ENCODE assay signal across 8 mouse cellular contexts in the genomic region with DNA sequence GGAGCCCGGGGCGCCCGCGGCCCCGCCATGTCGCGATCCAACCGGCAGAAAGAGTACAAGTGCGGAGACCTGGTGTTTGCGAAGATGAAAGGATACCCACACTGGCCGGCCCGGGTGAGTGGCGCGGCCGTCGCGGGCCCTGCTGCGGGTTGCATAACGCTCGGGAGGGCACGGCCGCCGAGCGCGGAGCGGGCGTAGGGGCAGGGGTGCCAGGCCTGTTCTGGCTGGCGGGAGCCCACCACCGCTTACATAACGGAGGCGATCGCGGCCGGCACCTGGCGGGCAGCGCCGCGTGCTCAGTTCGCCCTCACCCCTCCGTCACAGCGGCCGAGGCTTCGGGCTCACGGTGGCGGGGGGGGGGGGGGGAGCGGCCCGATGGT. TPM values are rescaled to one million over a fixed set of nuclear protein-coding genes. Genes with fewer than 3 reads are reported as not detected.
DNase-seq lines count a peak whose midpoint lies in the region; ATAC-seq and TF ChIP-seq lines count a peak whose summit lies in the region.

No protein-coding gene starts in this region.

- no peak for TF ChIP-seq CTCF in spleen, adult 2 months (IDR thresholded peaks at IDR 0.05; ENCODE audit: extremely low read depth, insufficient read depth, insufficient read length, insufficient replicate concordance)

- H3K4me1 ChIP-seq in spleen, adult 2 months (ENCODE audit: control insufficient read depth, insufficient read depth, insufficient read length) = peaks cover 16% of the 10 kb centered on the region; the same call in 1 of the 2 replicates
- peaks cover 23% of the 10 kb centered on the region for H3K4me1 ChIP-seq in brown adipose tissue, adult 24 weeks (ENCODE audit: control insufficient read depth, insufficient read depth, insufficient read length, low read length)
- H3K4me1 ChIP-seq in forebrain, embryonic 15.5 days = peaks cover 42% of the 10 kb centered on the region
- peaks cover 56% of the 10 kb centered on the region for H3K4me1 ChIP-seq in hindbrain, embryonic 10.5 days (replicated peaks)
- peaks cover 34% of the 10 kb centered on the region for H3K4me1 ChIP-seq in limb, embryonic 14.5 days (ENCODE audit: control insufficient read depth, insufficient read depth, low read length)
- peaks cover 43% of the 10 kb centered on the region for H3K4me1 ChIP-seq in midbrain, embryonic 15.5 days

- H3K9ac ChIP-seq in forebrain, embryonic 15.5 days (replicated peaks) = peak overlapping the region; percentile 96
- H3K9ac ChIP-seq in limb, embryonic 14.5 days (ENCODE audit: low read depth, low read length, severe bottlenecking) = peak overlapping the region; percentile 90
- peak overlapping the region; percentile 97 for H3K9ac ChIP-seq in midbrain, embryonic 15.5 days

- H3K27me3 ChIP-seq in spleen, adult 2 months (ENCODE audit: control insufficient read depth, insufficient read depth, low read length) = no peaks in the 10 kb centered on the region
- H3K27me3 ChIP-seq in forebrain, embryonic 15.5 days = no peaks in the 10 kb centered on the region
- no peaks in the 10 kb centered on the region for H3K27me3 ChIP-seq in hindbrain, embryonic 10.5 days (ENCODE audit: insufficient read depth, poor library complexity, severe bottlenecking)
- no peaks in the 10 kb centered on the region for H3K27me3 ChIP-seq in limb, embryonic 14.5 days (ENCODE audit: control insufficient read depth, insufficient read depth, low read length)
- H3K27me3 ChIP-seq in midbrain, embryonic 15.5 days (replicated peaks) = no peaks in the 10 kb centered on the region

- 1% methylated on average over 39 of the region's 47 CpGs for WGBS in spleen, adult 2 months
- under 1% methylated on average over 27 of the region's 47 CpGs for WGBS in forebrain, embryonic 15.5 days
- under 1% methylated on average over 44 of the region's 47 CpGs for WGBS in hindbrain, embryonic 10.5 days
- 0% methylated on average over 21 of the region's 47 CpGs for WGBS in limb, embryonic 14.5 days
- under 1% methylated on average over 46 of the region's 47 CpGs for WGBS in midbrain, embryonic 15.5 days

- peak in 1 of 2 experiments; percentile 21 for DNase-seq in spleen, adult 2 months (ENCODE audit: low read depth in 1 of 2, low spot score in 2 of 2)
- DNase-seq in spleen, adult 18-20 months = no peak
- DNase-seq in hindbrain, embryonic 10.5 days (ENCODE audit: low spot score) = no peak
- DNase-seq in limb, embryonic 14.5 days (ENCODE audit: low spot score) = no peak
- no peak for DNase-seq in c-Kit-positive CD71-positive TER-119-positive erythroid progenitor cells, embryonic 14.5 days (ENCODE audit: low spot score)

- H3K9me3 ChIP-seq in forebrain, embryonic 15.5 days = no peaks in the 10 kb centered on the region
- H3K9me3 ChIP-seq in hindbrain, embryonic 10.5 days = no peaks in the 10 kb centered on the region
- no peaks in the 10 kb centered on the region for H3K9me3 ChIP-seq in limb, embryonic 14.5 days (ENCODE audit: control insufficient read depth, low read length)
- no peaks in the 10 kb centered on the region for H3K9me3 ChIP-seq in midbrain, embryonic 15.5 days

- H3K4me2 ChIP-seq in forebrain, embryonic 15.5 days (replicated peaks) = peak overlapping the region; percentile 89
- H3K4me2 ChIP-seq in limb, embryonic 14.5 days (replicated peaks; ENCODE audit: low read depth, low read length, severe bottlenecking) = peak overlapping the region; percentile 74
- peak overlapping the region; percentile 89 for H3K4me2 ChIP-seq in midbrain, embryonic 15.5 days

- peak overlapping the region; percentile 96 for H3K4me3 ChIP-seq in spleen, adult 2 months (ENCODE audit: extremely low read depth, insufficient read depth, insufficient read length)
- peak overlapping the region; percentile 87 for H3K4me3 ChIP-seq in brown adipose tissue, adult 24 weeks (ENCODE audit: insufficient read depth, low read depth, low read length)
- H3K4me3 ChIP-seq in forebrain, embryonic 15.5 days = peak overlapping the region; percentile 99
- peak overlapping the region; percentile 97 for H3K4me3 ChIP-seq in hindbrain, embryonic 10.5 days
- H3K4me3 ChIP-seq in limb, embryonic 14.5 days (replicated peaks; ENCODE audit: low read length) = peak overlapping the region; percentile 79
- H3K4me3 ChIP-seq in midbrain, embryonic 15.5 days = peak overlapping the region; percentile 100

- TF ChIP-seq POLR2A in spleen, adult 2 months (IDR thresholded peaks at IDR 0.05; ENCODE audit: low read depth, low read length) = no peak
- TF ChIP-seq POLR2A in limb, embryonic 14.5 days (IDR thresholded peaks at IDR 0.05; ENCODE audit: borderline replicate concordance, extremely low read depth, insufficient read depth, insufficient read length) = no peak

- H3K36me3 ChIP-seq in spleen, adult 2 months (ENCODE audit: control insufficient read depth, insufficient read depth, low read length) = no peaks in the 10 kb centered on the region
- no peaks in the 10 kb centered on the region for H3K36me3 ChIP-seq in forebrain, embryonic 15.5 days
- peaks cover 4% of the 10 kb centered on the region; the same call in 1 of the 2 replicates for H3K36me3 ChIP-seq in hindbrain, embryonic 10.5 days
- no peaks in the 10 kb centered on the region for H3K36me3 ChIP-seq in limb, embryonic 14.5 days (ENCODE audit: control insufficient read depth, insufficient read depth, low read length)
- H3K36me3 ChIP-seq in midbrain, embryonic 15.5 days (replicated peaks) = no peaks in the 10 kb centered on the region

- peak; percentile 42; the same call in 1 of the 2 replicates for ATAC-seq in forebrain, embryonic 15.5 days (replicated peaks)
- ATAC-seq in limb, embryonic 14.5 days (ENCODE audit: low FRiP score, low read depth) = peak; percentile 0; the same call in 1 of the 2 replicates
- ATAC-seq in midbrain, embryonic 15.5 days (replicated peaks) = peak; percentile 66

- H3K27ac ChIP-seq in spleen, adult 2 months (ENCODE audit: insufficient read depth, low read length) = peak overlapping the region; percentile 88
- peak overlapping the region; percentile 91 for H3K27ac ChIP-seq in brown adipose tissue, adult 24 weeks (replicated peaks; ENCODE audit: low read depth, low read length)
- peak overlapping the region; percentile 97 for H3K27ac ChIP-seq in forebrain, embryonic 15.5 days (replicated peaks)
- peak overlapping the region; percentile 99 for H3K27ac ChIP-seq in hindbrain, embryonic 10.5 days
- peak overlapping the region; percentile 96 for H3K27ac ChIP-seq in limb, embryonic 14.5 days (replicated peaks; ENCODE audit: low read depth, low read length)
- peak overlapping the region; percentile 96 for H3K27ac ChIP-seq in midbrain, embryonic 15.5 days

RNA-seq across cellular contexts. Expression of a gene that starts 0.5 kb away (rescaled TPM):
- polyA plus RNA-seq in spleen, adult 2 months (2012; rRNA removed) = 43.6 and 50.0 TPM in 2 replicates
- 178 and 215 TPM in 2 replicates for polyA plus RNA-seq in brown adipose tissue, adult 24 weeks (2012; ENCODE audit: insufficient read depth, insufficient read length, missing spikeins)
- 226 and 235 TPM in 2 replicates for polyA plus RNA-seq in forebrain, embryonic 15.5 days (2015; fragmentation: Nextera tagmentation; extraction: Ambion mirVana)
- 229 TPM in 2 replicates for polyA plus RNA-seq in hindbrain, embryonic 10.5 days (2016; fragmentation: Nextera tagmentation; extraction: Ambion mirVana)
- polyA plus RNA-seq in limb, embryonic 14.5 days (2012; rRNA removed) = 160 and 203 TPM in 2 replicates
- 260 and 268 TPM in 2 replicates for polyA plus RNA-seq in limb, embryonic 14.5 days (2014; fragmentation: Nextera tagmentation; extraction: Ambion mirVana)
- polyA plus RNA-seq in midbrain, embryonic 15.5 days (2015; fragmentation: Nextera tagmentation; extraction: Ambion mirVana) = 173 and 190 TPM in 2 replicates

RNA-seq across cellular contexts. Expression of a gene that starts 12.7 kb away (rescaled TPM):
- 24.3 and 34.6 TPM in 2 replicates for polyA plus RNA-seq in spleen, adult 2 months (2012; rRNA removed)
- polyA plus RNA-seq in brown adipose tissue, adult 24 weeks (2012; ENCODE audit: insufficient read depth, insufficient read length, missing spikeins) = 158 and 172 TPM in 2 replicates
- polyA plus RNA-seq in forebrain, embryonic 15.5 days (2015; fragmentation: Nextera tagmentation; extraction: Ambion mirVana) = 62.7 and 68.2 TPM in 2 replicates
- polyA plus RNA-seq in hindbrain, embryonic 10.5 days (2016; fragmentation: Nextera tagmentation; extraction: Ambion mirVana) = 74.7 and 76.1 TPM in 2 replicates
- polyA plus RNA-seq in limb, embryonic 14.5 days (2012; rRNA removed) = 88.6 and 124 TPM in 2 replicates
- 66.2 and 75.7 TPM in 2 replicates for polyA plus RNA-seq in limb, embryonic 14.5 days (2014; fragmentation: Nextera tagmentation; extraction: Ambion mirVana)
- 51.5 and 55.4 TPM in 2 replicates for polyA plus RNA-seq in midbrain, embryonic 15.5 days (2015; fragmentation: Nextera tagmentation; extraction: Ambion mirVana)

RNA-seq across cellular contexts. Expression of a gene that starts 21.2 kb away (rescaled TPM):
- 23.3 and 23.4 TPM in 2 replicates for polyA plus RNA-seq in spleen, adult 2 months (2012; rRNA removed)
- polyA plus RNA-seq in brown adipose tissue, adult 24 weeks (2012; ENCODE audit: insufficient read depth, insufficient read length, missing spikeins) = 25.6 and 28.7 TPM in 2 replicates
- 16.5 and 17.3 TPM in 2 replicates for polyA plus RNA-seq in forebrain, embryonic 15.5 days (2015; fragmentation: Nextera tagmentation; extraction: Ambion mirVana)
- 18.7 and 19.1 TPM in 2 replicates for polyA plus RNA-seq in hindbrain, embryonic 10.5 days (2016; fragmentation: Nextera tagmentation; extraction: Ambion mirVana)
- 48.5 and 50.6 TPM in 2 replicates for polyA plus RNA-seq in limb, embryonic 14.5 days (2012; rRNA removed)
- polyA plus RNA-seq in limb, embryonic 14.5 days (2014; fragmentation: Nextera tagmentation; extraction: Ambion mirVana) = 15.8 and 16.8 TPM in 2 replicates
- 15.8 and 17.2 TPM in 2 replicates for polyA plus RNA-seq in midbrain, embryonic 15.5 days (2015; fragmentation: Nextera tagmentation; extraction: Ambion mirVana)

RNA-seq across cellular contexts. Expression of a gene that starts 23.5 kb away (rescaled TPM):
- polyA plus RNA-seq in spleen, adult 2 months (2012; rRNA removed) = 14.3 and 17.4 TPM in 2 replicates
- polyA plus RNA-seq in brown adipose tissue, adult 24 weeks (2012; ENCODE audit: insufficient read depth, insufficient read length, missing spikeins) = 6.7 and 7.9 TPM in 2 replicates
- 49.7 and 50.0 TPM in 2 replicates for polyA plus RNA-seq in forebrain, embryonic 15.5 days (2015; fragmentation: Nextera tagmentation; extraction: Ambion mirVana)
- polyA plus RNA-seq in hindbrain, embryonic 10.5 days (2016; fragmentation: Nextera tagmentation; extraction: Ambion mirVana) = 73.3 and 75.7 TPM in 2 replicates
- polyA plus RNA-seq in limb, embryonic 14.5 days (2012; rRNA removed) = 35.7 and 39.7 TPM in 2 replicates
- 26.7 and 27.0 TPM in 2 replicates for polyA plus RNA-seq in limb, embryonic 14.5 days (2014; fragmentation: Nextera tagmentation; extraction: Ambion mirVana)
- 30.5 and 34.9 TPM in 2 replicates for polyA plus RNA-seq in midbrain, embryonic 15.5 days (2015; fragmentation: Nextera tagmentation; extraction: Ambion mirVana)

RNA-seq across cellular contexts. Expression of a gene that starts 23.9 kb away (rescaled TPM):
- polyA plus RNA-seq in spleen, adult 2 months (2012; rRNA removed) = 35.6 and 36.7 TPM in 2 replicates
- 4.5 and 6.7 TPM in 2 replicates for polyA plus RNA-seq in brown adipose tissue, adult 24 weeks (2012; ENCODE audit: insufficient read depth, insufficient read length, missing spikeins)
- 20.1 and 20.2 TPM in 2 replicates for polyA plus RNA-seq in forebrain, embryonic 15.5 days (2015; fragmentation: Nextera tagmentation; extraction: Ambion mirVana)
- polyA plus RNA-seq in hindbrain, embryonic 10.5 days (2016; fragmentation: Nextera tagmentation; extraction: Ambion mirVana) = 18.9 and 20.9 TPM in 2 replicates
- 53.6 and 61.8 TPM in 2 replicates for polyA plus RNA-seq in limb, embryonic 14.5 days (2012; rRNA removed)
- polyA plus RNA-seq in limb, embryonic 14.5 days (2014; fragmentation: Nextera tagmentation; extraction: Ambion mirVana) = 15.6 and 18.7 TPM in 2 replicates
- polyA plus RNA-seq in midbrain, embryonic 15.5 days (2015; fragmentation: Nextera tagmentation; extraction: Ambion mirVana) = 23.0 and 23.2 TPM in 2 replicates

Comparison
In these comparisons a context has a peak if more than half of its experiments do, and no peak if none do; other contexts are left out.
1. ATAC-seq: peak in every context shown above with its lines; median percentile 66 in midbrain, embryonic 15.5 days; 42 in forebrain, embryonic 15.5 days; 0 in limb, embryonic 14.5 days.